Mouse (Mus musculus): ENCODE measurements around the gene Gli3. TPM values are rescaled to one million over a fixed set of nuclear protein-coding genes. Genes with fewer than 3 reads are reported as not detected.

Gene Gli3
- total and polyA plus RNA-seq, 3 experiments = 0.11 TPM; not detected in 2

GRCm38 (mm10) chr13:15722766-15723379, 259.8 kb downstream of the Gli3 start:
- ATAC-seq (ENCODE audit: extremely low read depth, insufficient number of reproducible peaks, low FRiP score, poor library complexity, severe bottlenecking) (no peak), DNase-seq (ENCODE audit: low spot score) (no peak)
- TF ChIP-seq POLR2AphosphoS5 (IDR thresholded peaks at IDR 0.05; ENCODE audit: insufficient replicate concordance, low read depth, low read length) (no peak), CTCF (IDR thresholded peaks at IDR 0.05; ENCODE audit: low read depth, low read length) (no peak), GATA2 (IDR thresholded peaks at IDR 0.05; ENCODE audit: borderline replicate concordance, low read depth, low read length) (no peak), TAL1 (conservative IDR thresholded peaks at IDR 0.05; ENCODE audit: low read depth, low read length) (no peak), GATA1 (IDR thresholded peaks at IDR 0.05; ENCODE audit: borderline replicate concordance, low read length) (no peak)
- Histone ChIP-seq H3K9me3 (replicated peaks) (no peaks in the 10 kb centered on the region), H3K4me3 (ENCODE audit: low read depth, low read length) (no peak overlapping the region), H3K4me1 (ENCODE audit: insufficient read depth, low read depth, low read length) (no peaks in the 10 kb centered on the region), H3K27me3 (ENCODE audit: insufficient read depth, low read length) (no peaks in the 10 kb centered on the region), H3K36me3 (replicated peaks) (no peaks in the 10 kb centered on the region)

- DNase-seq (ENCODE audit: low spot score) (no peak), ATAC-seq (ENCODE audit: extremely low read depth, insufficient number of reproducible peaks, low FRiP score, poor library complexity, severe bottlenecking) (no peak; the same call in 1 of the 2 replicates)
- Histone ChIP-seq H3K36me3 (replicated peaks) (no peaks in the 10 kb centered on the region), H3K4me1 (ENCODE audit: insufficient read depth, low read depth, low read length) (no peaks in the 10 kb centered on the region), H3K4me3 (ENCODE audit: low read depth, low read length) (no peak overlapping the region), H3K27me3 (ENCODE audit: insufficient read depth, low read length) (no peaks in the 10 kb centered on the region), H3K9me3 (replicated peaks) (no peaks in the 10 kb centered on the region)
- no peak for TF ChIP-seq POLR2AphosphoS5 (IDR thresholded peaks at IDR 0.05; ENCODE audit: insufficient replicate concordance, low read depth, low read length)
- no peak for TF ChIP-seq GATA2 (IDR thresholded peaks at IDR 0.05; ENCODE audit: borderline replicate concordance, low read depth, low read length)
- no peak for TF ChIP-seq CTCF (IDR thresholded peaks at IDR 0.05; ENCODE audit: low read depth, low read length)
- no peak for TF ChIP-seq GATA1 (IDR thresholded peaks at IDR 0.05; ENCODE audit: borderline replicate concordance, low read length)
- TF ChIP-seq TAL1 (conservative IDR thresholded peaks at IDR 0.05; ENCODE audit: low read depth, low read length) = no peak
Measured at GRCm38 (mm10) chr13:15724723-15725122, 261.7 kb downstream of the Gli3 start.

- TF ChIP-seq POLR2AphosphoS5 (IDR thresholded peaks at IDR 0.05; ENCODE audit: insufficient replicate concordance, low read depth, low read length) = no peak
- no peak for TF ChIP-seq GATA2 (IDR thresholded peaks at IDR 0.05; ENCODE audit: borderline replicate concordance, low read depth, low read length)
- no peak for TF ChIP-seq TAL1 (conservative IDR thresholded peaks at IDR 0.05; ENCODE audit: low read depth, low read length)
- TF ChIP-seq GATA1 (IDR thresholded peaks at IDR 0.05; ENCODE audit: borderline replicate concordance, low read length) = no peak
- no peak for TF ChIP-seq CTCF (IDR thresholded peaks at IDR 0.05; ENCODE audit: low read depth, low read length)
- no peaks in the 10 kb centered on the region for H3K9me3 ChIP-seq (replicated peaks)
- H3K27me3 ChIP-seq (ENCODE audit: insufficient read depth, low read length) = no peaks in the 10 kb centered on the region
- ATAC-seq (ENCODE audit: extremely low read depth, insufficient number of reproducible peaks, low FRiP score, poor library complexity, severe bottlenecking) (no peak), DNase-seq (ENCODE audit: low spot score) (no peak)
- H3K4me3 ChIP-seq (ENCODE audit: low read depth, low read length) = no peak overlapping the region
- H3K36me3 ChIP-seq (replicated peaks) = no peaks in the 10 kb centered on the region
- no peaks in the 10 kb centered on the region for H3K4me1 ChIP-seq (ENCODE audit: insufficient read depth, low read depth, low read length)
Measured at GRCm38 (mm10) chr13:15741771-15742170, 278.7 kb downstream of the Gli3 start.

- H3K4me1 ChIP-seq (ENCODE audit: insufficient read depth, low read depth, low read length) = no peaks in the 10 kb centered on the region
- no peaks in the 10 kb centered on the region for H3K36me3 ChIP-seq (replicated peaks)
- DNase-seq (ENCODE audit: low spot score) (no peak), ATAC-seq (ENCODE audit: extremely low read depth, insufficient number of reproducible peaks, low FRiP score, poor library complexity, severe bottlenecking) (no peak)
- H3K27me3 ChIP-seq (ENCODE audit: insufficient read depth, low read length) = no peaks in the 10 kb centered on the region
- H3K9me3 ChIP-seq (replicated peaks) = no peaks in the 10 kb centered on the region
- no peak overlapping the region for H3K4me3 ChIP-seq (ENCODE audit: low read depth, low read length)
- no peak for TF ChIP-seq POLR2AphosphoS5 (IDR thresholded peaks at IDR 0.05; ENCODE audit: insufficient replicate concordance, low read depth, low read length)
- no peak for TF ChIP-seq GATA1 (IDR thresholded peaks at IDR 0.05; ENCODE audit: borderline replicate concordance, low read length)
- TF ChIP-seq TAL1 (conservative IDR thresholded peaks at IDR 0.05; ENCODE audit: low read depth, low read length) = no peak
- no peak for TF ChIP-seq GATA2 (IDR thresholded peaks at IDR 0.05; ENCODE audit: borderline replicate concordance, low read depth, low read length)
- no peak for TF ChIP-seq CTCF (IDR thresholded peaks at IDR 0.05; ENCODE audit: low read depth, low read length)
Measured at GRCm38 (mm10) chr13:15742308-15742707, 279.3 kb downstream of the Gli3 start.

GRCm38 (mm10) chr13:15742777-15743176, 279.7 kb downstream of the Gli3 start:
- TF ChIP-seq TAL1 (conservative IDR thresholded peaks at IDR 0.05; ENCODE audit: low read depth, low read length) (no peak), CTCF (IDR thresholded peaks at IDR 0.05; ENCODE audit: low read depth, low read length) (no peak), GATA2 (IDR thresholded peaks at IDR 0.05; ENCODE audit: borderline replicate concordance, low read depth, low read length) (no peak), GATA1 (IDR thresholded peaks at IDR 0.05; ENCODE audit: borderline replicate concordance, low read length) (no peak), POLR2AphosphoS5 (IDR thresholded peaks at IDR 0.05; ENCODE audit: insufficient replicate concordance, low read depth, low read length) (no peak)
- no peaks in the 10 kb centered on the region for H3K9me3 ChIP-seq (replicated peaks)
- no peaks in the 10 kb centered on the region for H3K4me1 ChIP-seq (ENCODE audit: insufficient read depth, low read depth, low read length)
- no peaks in the 10 kb centered on the region for H3K36me3 ChIP-seq (replicated peaks)
- H3K27me3 ChIP-seq (ENCODE audit: insufficient read depth, low read length) = no peaks in the 10 kb centered on the region
- ATAC-seq (ENCODE audit: extremely low read depth, insufficient number of reproducible peaks, low FRiP score, poor library complexity, severe bottlenecking) (no peak), DNase-seq (ENCODE audit: low spot score) (no peak)
- no peak overlapping the region for H3K4me3 ChIP-seq (ENCODE audit: low read depth, low read length)

- peaks cover 7% of the 10 kb centered on the region; the same call in 1 of the 2 replicates for H3K4me1 ChIP-seq (ENCODE audit: insufficient read depth, low read depth, low read length)
- no peak for DNase-seq (ENCODE audit: low spot score)
- no peak for ATAC-seq (ENCODE audit: extremely low read depth, insufficient number of reproducible peaks, low FRiP score, poor library complexity, severe bottlenecking)
- H3K27me3 ChIP-seq (ENCODE audit: insufficient read depth, low read length) = peaks cover 4% of the 10 kb centered on the region; the same call in 1 of the 2 replicates
- no peaks in the 10 kb centered on the region for H3K9me3 ChIP-seq (replicated peaks)
- TF ChIP-seq CTCF (IDR thresholded peaks at IDR 0.05; ENCODE audit: low read depth, low read length) (no peak), GATA2 (IDR thresholded peaks at IDR 0.05; ENCODE audit: borderline replicate concordance, low read depth, low read length) (no peak), TAL1 (conservative IDR thresholded peaks at IDR 0.05; ENCODE audit: low read depth, low read length) (no peak), POLR2AphosphoS5 (IDR thresholded peaks at IDR 0.05; ENCODE audit: insufficient replicate concordance, low read depth, low read length) (no peak), GATA1 (IDR thresholded peaks at IDR 0.05; ENCODE audit: borderline replicate concordance, low read length) (no peak)
- H3K4me3 ChIP-seq (ENCODE audit: low read depth, low read length) = no peak overlapping the region
- H3K36me3 ChIP-seq (replicated peaks) = no peaks in the 10 kb centered on the region
Measured at GRCm38 (mm10) chr13:15758835-15759632, 296.0 kb downstream of the Gli3 start.
